Mouse (Mus musculus) heart, embryonic 14.5 days (tissue): ENCODE results near the gene Adam19. TPM values are rescaled to one million over a fixed set of nuclear protein-coding genes. Genes with fewer than 3 reads are reported as not detected.

Source experiments
- ATAC-seq: fragments of 200-750 bp; cut with Nextera tagmentation; 2 replicates; pipeline ENCODE4 v1.8.0; 2017; ENCODE audit warnings: low read depth, moderate TSS enrichment; ENCODE audit not compliant: insufficient number of reproducible peaks, insufficient read depth, low FRiP score
- H3K27ac ChIP-seq, 2 experiments: fragments of 200-500 bp in 1 of 2; fragments of 300-500 bp in 1 of 2; sonication (generic) in 1 of 2; replicated peaks in 1 of 2; 2 replicates each; pipeline ENCODE4 v1.5.1; 2012 to 2014; ENCODE audit warnings: low read depth in 2 of 2, low read length in 2 of 2, control low read depth in 1 of 2, mild to moderate bottlenecking in 1 of 2, mixed read lengths in 1 of 2; ENCODE audit not compliant: control insufficient read depth in 1 of 2, insufficient read depth in 1 of 2
- H3K27me3 ChIP-seq: fragments of 300-500 bp; sonication (generic); 2 replicates; pipeline ENCODE4 v1.6.1; 2014; ENCODE audit warnings: mild to moderate bottlenecking, low read length, control low read depth; ENCODE audit not compliant: control insufficient read depth, insufficient read depth
- H3K36me3 ChIP-seq: fragments of 300-500 bp; sonication (generic); 2 replicates; pipeline ENCODE4 v1.6.1; 2014; ENCODE audit warnings: mild to moderate bottlenecking, control low read depth, low read length, mixed read lengths; ENCODE audit not compliant: control insufficient read depth, insufficient read depth
- H3K4me1 ChIP-seq, 2 experiments: fragments of 200-500 bp in 1 of 2; fragments of 300-500 bp in 1 of 2; sonication (generic) in 1 of 2; 2 replicates each; pipeline ENCODE4 v1.6.1; 2012 to 2014; ENCODE audit warnings: low read length in 2 of 2, control low read depth in 1 of 2, mixed read lengths in 1 of 2; ENCODE audit not compliant: control insufficient read depth in 2 of 2, insufficient read depth in 2 of 2
- H3K4me2 ChIP-seq: fragments of 300-500 bp; sonication (generic); 2 replicates; pipeline ENCODE4 v1.6.1; 2014; ENCODE audit warnings: mild to moderate bottlenecking, low read length
- H3K4me3 ChIP-seq, 2 experiments: fragments of 200-500 bp in 1 of 2; fragments of 300-500 bp in 1 of 2; sonication (generic) in 1 of 2; 2 replicates each; pipeline ENCODE4 v1.5.1; 2012 to 2014; ENCODE audit warnings: low read length in 2 of 2, mild to moderate bottlenecking in 2 of 2, control low read depth in 1 of 2, low read depth in 1 of 2, moderate library complexity in 1 of 2; ENCODE audit not compliant: control insufficient read depth in 1 of 2, insufficient read depth in 1 of 2
- H3K9ac ChIP-seq: fragments of 300-500 bp; sonication (generic); 2 replicates; pipeline ENCODE4 v1.6.1; 2014; ENCODE audit warnings: mild to moderate bottlenecking, low read length
- H3K9me3 ChIP-seq: fragments of 300-500 bp; sonication (generic); 2 replicates; pipeline ENCODE4 v1.6.1; 2016; ENCODE audit warnings: low read length, control low read depth; ENCODE audit not compliant: control insufficient read depth
- WGBS: fragments of 180-500 bp; shearing (Covaris S2); extraction: QIAGEN DNeasy Blood & Tissue Kit; methylation state at CpG from one replicate; pipeline ENCODE4 v1.1.7; 2014; 5-methylcytosine and 5-hydroxymethylcytosine counted together
- polyA plus RNA-seq: library from polyadenylated mRNA; unstranded; fragments of >200 nt; fragmentation: Nextera tagmentation; extraction: Ambion mirVana; gene quantifications from 2 replicates; pipeline ENCODE4 v1.2.1, GENCODE M21; 2014

The Adam19 gene
- polyA plus RNA-seq, 1 experiment from 2014 or later = 22.7 TPM

- no peak for ATAC-seq
- Histone ChIP-seq H3K4me3 (no peak overlapping the region), H3K9ac (peak overlapping the region; percentile 66), H3K27me3 (no peaks in the 10 kb centered on the region), H3K4me2 (peak overlapping the region; percentile 42), H3K9me3 (no peaks in the 10 kb centered on the region), H3K4me1 (peaks cover 36 to 80% of the 10 kb centered on the region in 2 experiments), H3K27ac (peak overlapping the region; percentile 35 to 92), H3K36me3 (peaks cover 60% of the 10 kb centered on the region)
- WGBS = 28% methylated on average over 9 of the region's 9 CpGs
These were observed 7.4 kb downstream of the Adam19 start for GRCm38 (mm10) chr11:46062993-46063731.

- WGBS = 33% methylated on average over 8 of the region's 8 CpGs
- no peak for ATAC-seq
- H3K4me1 ChIP-seq = peaks cover 46 to 88% of the 10 kb centered on the region in 2 experiments
These were observed 9.0 kb downstream of the Adam19 start for GRCm38 (mm10) chr11:46064767-46065166.

GRCm38 (mm10) chr11:46065201-46066011, 9.6 kb downstream of the Adam19 start:
- Histone ChIP-seq H3K4me1 (peaks cover 48 to 88% of the 10 kb centered on the region in 2 experiments), H3K9ac (peak overlapping the region; percentile 49; the same call in 1 of the 2 replicates), H3K27me3 (no peaks in the 10 kb centered on the region), H3K9me3 (no peaks in the 10 kb centered on the region), H3K4me2 (peak overlapping the region; percentile 35; the same call in 1 of the 2 replicates), H3K36me3 (peaks cover 55% of the 10 kb centered on the region), H3K4me3 (no peak overlapping the region), H3K27ac (peak overlapping the region; percentile 92)
- 21% methylated on average over 21 of the region's 21 CpGs for WGBS
- peak; percentile 79 for ATAC-seq

More at GRCm38 (mm10) chr11:46064767-46065166, 9.0 kb downstream of the Adam19 start:
- no peak overlapping the region for H3K4me3 ChIP-seq
- H3K27me3 ChIP-seq = no peaks in the 10 kb centered on the region
- peak overlapping the region; percentile 49 for H3K9ac ChIP-seq
- H3K36me3 ChIP-seq = peaks cover 60% of the 10 kb centered on the region
- H3K9me3 ChIP-seq = no peaks in the 10 kb centered on the region
- peak overlapping the region; percentile 35; the same call in 1 of the 2 replicates for H3K4me2 ChIP-seq
- H3K27ac ChIP-seq = peak overlapping the region; percentile 92

- H3K27ac ChIP-seq = peak overlapping the region in 1 of 2 experiments; percentile 92; a peak in 2 of 4 replicates
- peak overlapping the region; percentile 22; the same call in 1 of the 2 replicates for H3K9ac ChIP-seq
- no peak overlapping the region for H3K4me2 ChIP-seq
- no peaks in the 10 kb centered on the region for H3K27me3 ChIP-seq
- no peaks in the 10 kb centered on the region for H3K9me3 ChIP-seq
- no peak overlapping the region for H3K4me3 ChIP-seq
- ATAC-seq = no peak
- peaks cover 61 to 92% of the 10 kb centered on the region in 2 experiments for H3K4me1 ChIP-seq
- H3K36me3 ChIP-seq = peaks cover 53% of the 10 kb centered on the region
- WGBS = 89% methylated on average over 10 of the region's 10 CpGs
These were observed 11.7 kb downstream of the Adam19 start for GRCm38 (mm10) chr11:46067371-46068060.

GRCm38 (mm10) chr11:46068756-46069407, 13.1 kb downstream of the Adam19 start:
- no peaks in the 10 kb centered on the region for H3K27me3 ChIP-seq
- no peak for ATAC-seq
- peak overlapping the region; percentile 31 for H3K4me2 ChIP-seq
- peak overlapping the region; percentile 72 for H3K9ac ChIP-seq
- H3K9me3 ChIP-seq = no peaks in the 10 kb centered on the region
- no peak overlapping the region for H3K4me3 ChIP-seq
- H3K36me3 ChIP-seq = peaks cover 61% of the 10 kb centered on the region
- 11% methylated on average over 12 of the region's 12 CpGs for WGBS
- H3K27ac ChIP-seq = peak overlapping the region; percentile 93 to 99
- peaks cover 63 to 89% of the 10 kb centered on the region in 2 experiments for H3K4me1 ChIP-seq

GRCm38 (mm10) chr11:46069408-46070003, 13.7 kb downstream of the Adam19 start:
- peak; percentile 58 for ATAC-seq
- peak overlapping the region; percentile 99 for H3K27ac ChIP-seq
- no peak overlapping the region for H3K4me3 ChIP-seq
- peak overlapping the region; percentile 31 for H3K4me2 ChIP-seq
- H3K9me3 ChIP-seq = no peaks in the 10 kb centered on the region
- H3K4me1 ChIP-seq = peaks cover 63 to 82% of the 10 kb centered on the region in 2 experiments
- H3K36me3 ChIP-seq = peaks cover 59% of the 10 kb centered on the region
- H3K9ac ChIP-seq = peak overlapping the region; percentile 72
- 8% methylated on average over 17 of the region's 17 CpGs for WGBS
- no peaks in the 10 kb centered on the region for H3K27me3 ChIP-seq
